Mouse (Mus musculus): ENCODE data around the gene Spaca9. TPM values are rescaled to one million over a fixed set of nuclear protein-coding genes. Genes with fewer than 3 reads are reported as not detected.

Spaca9 gene
- total RNA-seq (2023): 11.9 and 16.3 TPM in 2 replicates

GRCm38 (mm10) chr2:28699361-28700335, at the start of gene Spaca9, which contains the start of gene Ak8:
TSS of gene Spaca9 (minus strand) at chr2:28699727.
TSS of gene Ak8 (plus strand) at chr2:28700164.

Other genes starting within 250 kb of the Spaca9 start
- not detected in 2 replicates for gene 1700007K13Rik, start 233.4 kb downstream of the Spaca9 start, total RNA-seq (2023)
- gene Mrps2, start 231.7 kb downstream of the Spaca9 start, total RNA-seq (2023): 10.8 and 11.1 TPM in 2 replicates
- gene Gbgt1, start 202.8 kb downstream of the Spaca9 start, total RNA-seq (2023): 3.6 and 3.7 TPM in 2 replicates
- 1.5 TPM in 1 of 2 replicates, not detected in the other for gene Gm10134, start 193.6 kb downstream of the Spaca9 start, total RNA-seq (2023)
- 128 and 156 TPM in 2 replicates for gene Ralgds, start 186.6 kb downstream of the Spaca9 start, total RNA-seq (2023)
- gene Cel, start 136.3 kb downstream of the Spaca9 start, total RNA-seq (2023): not detected in 2 replicates
- gene Gtf3c5, start 116.0 kb downstream of the Spaca9 start, total RNA-seq (2023): 16.2 and 18.6 TPM in 2 replicates
- gene Gfi1b, start 77.7 kb downstream of the Spaca9 start, total RNA-seq (2023): 5.5 and 6.3 TPM in 2 replicates
- 32.7 and 44.4 TPM in 2 replicates for gene Tsc1, start 58.5 kb downstream of the Spaca9 start, total RNA-seq (2023)
- 2.2 and 5.0 TPM in 2 replicates for gene Ak8, start 437 bp upstream of the Spaca9 start, total RNA-seq (2023)
- 8.8 and 9.4 TPM in 2 replicates for gene Gtf3c4, start 140.6 kb upstream of the Spaca9 start, total RNA-seq (2023)
- 5.1 and 5.8 TPM in 2 replicates for gene Ddx31, start 140.7 kb upstream of the Spaca9 start, total RNA-seq (2023)
- not detected in 2 replicates for gene Barhl1, start 216.9 kb upstream of the Spaca9 start, total RNA-seq (2023)